Mouse (Mus musculus): ENCODE data around the gene Fgfr2. TPM values are rescaled to one million over a fixed set of nuclear protein-coding genes. Genes with fewer than 3 reads are reported as not detected.

Fgfr2 gene
- polyA plus RNA-seq, 1 experiment from 2014 or later = 93.6 TPM

GRCm38 (mm10) chr7:130555597-130555996, 2567.6 kb downstream of the Fgfr2 start:
- ATAC-seq (replicated peaks; ENCODE audit: low FRiP score) = no peak
- Histone ChIP-seq H3K4me3 (ENCODE audit: low read depth, low read length) (no peak overlapping the region), H3K9ac (ENCODE audit: low read length) (no peak overlapping the region), H3K9me3 (ENCODE audit: control insufficient read depth, low read length) (no peaks in the 10 kb centered on the region), H3K36me3 (ENCODE audit: control insufficient read depth, insufficient read depth, low read length) (no peaks in the 10 kb centered on the region), H3K4me2 (ENCODE audit: low read depth, low read length, severe bottlenecking) (no peak overlapping the region), H3K27ac (ENCODE audit: low read depth, low read length) (no peak overlapping the region), H3K27me3 (ENCODE audit: control insufficient read depth, insufficient read depth, low read length) (no peaks in the 10 kb centered on the region), H3K4me1 (replicated peaks; ENCODE audit: control insufficient read depth, insufficient read depth, low read length) (no peaks in the 10 kb centered on the region)
- WGBS = 65% methylated on average over 5 of the region's 5 CpGs
- DNase-seq (ENCODE audit: low spot score) = no peak

GRCm38 (mm10) chr7:130553321-130553720, 2569.8 kb downstream of the Fgfr2 start:
- no peak overlapping the region for H3K9ac ChIP-seq (ENCODE audit: low read length)
- no peaks in the 10 kb centered on the region for H3K36me3 ChIP-seq (ENCODE audit: control insufficient read depth, insufficient read depth, low read length)
- 73% methylated on average over 4 of the region's 4 CpGs for WGBS
- no peak overlapping the region for H3K27ac ChIP-seq (ENCODE audit: low read depth, low read length)
- no peak overlapping the region for H3K4me2 ChIP-seq (ENCODE audit: low read depth, low read length, severe bottlenecking)
- no peaks in the 10 kb centered on the region for H3K9me3 ChIP-seq (ENCODE audit: control insufficient read depth, low read length)
- H3K4me1 ChIP-seq (replicated peaks; ENCODE audit: control insufficient read depth, insufficient read depth, low read length) = no peaks in the 10 kb centered on the region
- no peak overlapping the region for H3K4me3 ChIP-seq (ENCODE audit: low read depth, low read length)
- DNase-seq (ENCODE audit: low spot score) (no peak), ATAC-seq (replicated peaks; ENCODE audit: low FRiP score) (no peak)
- H3K27me3 ChIP-seq (ENCODE audit: control insufficient read depth, insufficient read depth, low read length) = no peaks in the 10 kb centered on the region

DNA sequence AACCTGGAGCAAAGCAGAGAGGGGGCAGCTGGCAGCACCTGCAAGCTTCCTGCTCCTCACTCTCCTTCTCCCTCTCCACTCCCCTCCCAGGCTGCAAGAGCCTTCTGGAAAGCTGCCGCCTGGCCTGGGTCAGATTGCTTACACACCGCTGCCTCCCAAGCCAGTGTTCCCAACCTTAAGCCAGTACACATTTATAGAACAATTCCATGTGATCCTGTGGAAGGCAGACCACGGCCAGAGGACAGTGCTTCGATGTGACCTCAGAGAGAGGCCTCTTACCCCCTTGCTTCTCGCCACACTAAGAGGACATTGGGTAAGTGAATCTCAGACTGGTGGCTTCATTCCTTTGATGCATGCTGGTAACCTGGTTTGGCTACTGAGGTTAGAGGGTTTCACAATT, 2570.4 kb downstream of the Fgfr2 start:
- H3K9ac ChIP-seq (ENCODE audit: low read length) = no peak overlapping the region
- no peaks in the 10 kb centered on the region for H3K4me1 ChIP-seq (replicated peaks; ENCODE audit: control insufficient read depth, insufficient read depth, low read length)
- H3K27ac ChIP-seq (ENCODE audit: low read depth, low read length) = no peak overlapping the region
- no peak overlapping the region for H3K4me3 ChIP-seq (ENCODE audit: low read depth, low read length)
- WGBS = 52% methylated on average over 5 of the region's 5 CpGs
- no peak for ATAC-seq (replicated peaks; ENCODE audit: low FRiP score)
- no peaks in the 10 kb centered on the region for H3K36me3 ChIP-seq (ENCODE audit: control insufficient read depth, insufficient read depth, low read length)
- H3K9me3 ChIP-seq (ENCODE audit: control insufficient read depth, low read length) = no peaks in the 10 kb centered on the region
- no peaks in the 10 kb centered on the region for H3K27me3 ChIP-seq (ENCODE audit: control insufficient read depth, insufficient read depth, low read length)
- no peak for DNase-seq (ENCODE audit: low spot score)
- H3K4me2 ChIP-seq (ENCODE audit: low read depth, low read length, severe bottlenecking) = no peak overlapping the region

DNA sequence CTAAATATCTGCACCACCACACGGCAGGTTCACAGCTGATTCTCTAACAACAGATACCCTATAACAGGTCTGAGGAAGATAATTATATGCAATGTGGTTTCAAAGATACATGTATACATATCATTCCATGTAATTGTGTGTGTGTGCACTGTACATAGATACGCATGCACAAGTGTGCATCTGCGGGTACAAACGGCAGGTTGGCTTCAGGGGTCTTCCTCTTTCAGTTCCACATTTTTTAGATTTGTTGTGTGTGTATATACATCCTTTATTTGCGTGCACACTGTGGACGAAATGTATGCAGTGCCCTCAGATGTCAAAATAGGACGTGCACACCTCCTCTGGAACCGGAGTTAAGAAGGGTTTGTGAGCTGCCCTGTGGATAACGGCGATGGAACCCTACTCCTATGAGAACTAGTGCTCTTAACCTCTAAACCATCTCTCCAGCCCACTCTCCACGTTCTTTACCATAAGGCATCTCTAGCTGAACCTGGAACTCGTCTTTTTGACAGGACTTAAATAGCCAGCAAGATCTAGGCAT, 2575.4 kb downstream of the Fgfr2 start:
- peaks cover 5% of the 10 kb centered on the region for H3K36me3 ChIP-seq (ENCODE audit: control insufficient read depth, insufficient read depth, low read length)
- DNase-seq (ENCODE audit: low spot score) (no peak), ATAC-seq (replicated peaks; ENCODE audit: low FRiP score) (peak; percentile 47; the same call in 1 of the 2 replicates)
- WGBS = 86% methylated on average over 12 of the region's 12 CpGs
- H3K9ac ChIP-seq (ENCODE audit: low read length) = no peak overlapping the region
- H3K27ac ChIP-seq (ENCODE audit: low read depth, low read length) = no peak overlapping the region
- no peak overlapping the region for H3K4me2 ChIP-seq (ENCODE audit: low read depth, low read length, severe bottlenecking)
- no peaks in the 10 kb centered on the region for H3K9me3 ChIP-seq (ENCODE audit: control insufficient read depth, low read length)
- H3K4me3 ChIP-seq (ENCODE audit: low read depth, low read length) = no peak overlapping the region
- peaks cover 4% of the 10 kb centered on the region; the same call in 1 of the 2 replicates for H3K4me1 ChIP-seq (replicated peaks; ENCODE audit: control insufficient read depth, insufficient read depth, low read length)
- no peaks in the 10 kb centered on the region for H3K27me3 ChIP-seq (ENCODE audit: control insufficient read depth, insufficient read depth, low read length)

DNA sequence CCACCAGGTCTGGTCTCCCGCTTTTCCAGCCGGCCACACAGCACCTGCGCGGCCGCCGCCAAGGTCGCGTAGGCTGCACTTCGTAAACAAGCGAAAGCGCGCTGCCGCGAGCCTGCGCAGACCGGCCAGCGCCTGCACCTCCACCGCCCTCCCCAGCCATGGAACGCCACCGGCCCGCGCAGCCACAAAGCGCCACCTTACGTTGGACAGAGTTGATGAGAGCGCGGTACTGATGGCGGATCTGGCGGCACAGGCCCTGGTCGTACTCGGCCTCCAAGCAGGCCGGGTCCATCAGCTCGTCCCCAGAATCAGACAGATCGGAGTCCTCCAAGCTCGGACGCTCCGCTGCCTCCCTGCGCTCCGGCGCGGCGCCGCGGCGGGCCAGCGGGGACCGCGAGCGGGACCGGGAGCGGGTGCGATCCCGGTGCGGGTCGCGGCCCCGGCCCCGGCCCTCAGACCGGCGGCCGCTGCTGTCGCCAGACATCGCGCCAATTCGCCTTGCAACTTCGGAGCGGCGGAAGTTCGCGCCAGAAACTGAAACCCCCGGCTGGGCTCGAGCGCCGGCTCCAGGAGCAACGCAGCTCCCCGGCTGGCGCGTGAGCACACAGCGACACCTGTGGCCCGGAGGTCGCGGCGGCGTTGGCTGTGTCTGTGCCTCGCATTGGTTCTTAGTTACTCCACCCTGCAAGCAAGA, 2576.2 kb downstream of the Fgfr2 start:
- peak overlapping the region; percentile 95 for H3K9ac ChIP-seq (ENCODE audit: low read length)
- H3K27ac ChIP-seq (ENCODE audit: low read depth, low read length) = peak overlapping the region; percentile 98
- DNase-seq (ENCODE audit: low spot score) (peak; percentile 97), ATAC-seq (replicated peaks; ENCODE audit: low FRiP score) (peak; percentile 95)
- peak overlapping the region; percentile 77 for H3K4me3 ChIP-seq (ENCODE audit: low read depth, low read length)
- under 1% methylated on average over 84 of the region's 84 CpGs for WGBS
- peaks cover 4% of the 10 kb centered on the region; the same call in 1 of the 2 replicates for H3K4me1 ChIP-seq (replicated peaks; ENCODE audit: control insufficient read depth, insufficient read depth, low read length)
- H3K27me3 ChIP-seq (ENCODE audit: control insufficient read depth, insufficient read depth, low read length) = no peaks in the 10 kb centered on the region
- H3K4me2 ChIP-seq (ENCODE audit: low read depth, low read length, severe bottlenecking) = peak overlapping the region; percentile 54
- peaks cover 10% of the 10 kb centered on the region for H3K36me3 ChIP-seq (ENCODE audit: control insufficient read depth, insufficient read depth, low read length)
- H3K9me3 ChIP-seq (ENCODE audit: control insufficient read depth, low read length) = no peaks in the 10 kb centered on the region

GRCm38 (mm10) chr7:130546421-130546790, 2576.7 kb downstream of the Fgfr2 start:
- H3K27ac ChIP-seq (ENCODE audit: low read depth, low read length) = peak overlapping the region; percentile 98
- 10% methylated on average over 7 of the region's 7 CpGs for WGBS
- ATAC-seq (replicated peaks; ENCODE audit: low FRiP score) (no peak; the same call in 1 of the 2 replicates), DNase-seq (ENCODE audit: low spot score) (no peak)
- H3K9ac ChIP-seq (ENCODE audit: low read length) = peak overlapping the region; percentile 95
- H3K4me1 ChIP-seq (replicated peaks; ENCODE audit: control insufficient read depth, insufficient read depth, low read length) = peaks cover 4% of the 10 kb centered on the region; the same call in 1 of the 2 replicates
- H3K4me2 ChIP-seq (ENCODE audit: low read depth, low read length, severe bottlenecking) = peak overlapping the region; percentile 54
- H3K27me3 ChIP-seq (ENCODE audit: control insufficient read depth, insufficient read depth, low read length) = no peaks in the 10 kb centered on the region
- no peaks in the 10 kb centered on the region for H3K9me3 ChIP-seq (ENCODE audit: control insufficient read depth, low read length)
- peaks cover 14% of the 10 kb centered on the region for H3K36me3 ChIP-seq (ENCODE audit: control insufficient read depth, insufficient read depth, low read length)
- H3K4me3 ChIP-seq (ENCODE audit: low read depth, low read length) = peak overlapping the region; percentile 77

GRCm38 (mm10) chr7:130545893-130546292, 2577.3 kb downstream of the Fgfr2 start:
- H3K9ac ChIP-seq (ENCODE audit: low read length) = peak overlapping the region; percentile 95
- no peak overlapping the region; the same call in 1 of the 2 replicates for H3K27ac ChIP-seq (ENCODE audit: low read depth, low read length)
- DNase-seq (ENCODE audit: low spot score) (no peak), ATAC-seq (replicated peaks; ENCODE audit: low FRiP score) (no peak)
- peak overlapping the region; percentile 77 for H3K4me3 ChIP-seq (ENCODE audit: low read depth, low read length)
- peak overlapping the region; percentile 54 for H3K4me2 ChIP-seq (ENCODE audit: low read depth, low read length, severe bottlenecking)
- H3K9me3 ChIP-seq (ENCODE audit: control insufficient read depth, low read length) = no peaks in the 10 kb centered on the region
- no peaks in the 10 kb centered on the region for H3K27me3 ChIP-seq (ENCODE audit: control insufficient read depth, insufficient read depth, low read length)
- peaks cover 4% of the 10 kb centered on the region; the same call in 1 of the 2 replicates for H3K4me1 ChIP-seq (replicated peaks; ENCODE audit: control insufficient read depth, insufficient read depth, low read length)
- WGBS = 64% methylated on average over 3 of the region's 3 CpGs
- H3K36me3 ChIP-seq (ENCODE audit: control insufficient read depth, insufficient read depth, low read length) = peaks cover 15% of the 10 kb centered on the region

DNA sequence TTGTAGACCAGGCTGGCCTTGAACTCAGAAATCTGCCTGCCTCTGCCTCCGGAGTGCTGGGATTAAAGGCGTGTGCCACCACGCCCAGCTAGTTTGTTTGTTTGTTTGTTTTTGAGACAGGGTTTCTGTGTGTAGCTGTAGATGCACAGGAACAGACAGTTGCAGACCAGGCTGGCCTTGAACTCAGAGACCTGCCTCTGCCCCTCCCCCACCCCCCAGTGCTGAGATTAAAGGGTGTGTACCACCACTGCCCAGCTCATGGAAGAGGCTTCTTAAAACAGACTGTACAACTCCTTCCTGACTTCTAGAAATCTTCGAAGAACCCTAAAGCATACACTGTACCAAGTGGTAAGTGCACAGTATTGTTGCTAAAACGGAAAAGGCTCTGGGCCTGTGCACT, 2577.7 kb downstream of the Fgfr2 start:
- H3K4me3 ChIP-seq (ENCODE audit: low read depth, low read length) = peak overlapping the region; percentile 77; the same call in 1 of the 2 replicates

More for the DNA sequence above, 2577.7 kb downstream of the Fgfr2 start:
- Histone ChIP-seq H3K4me2 (ENCODE audit: low read depth, low read length, severe bottlenecking) (peak overlapping the region; percentile 54; the same call in 1 of the 2 replicates), H3K27ac (ENCODE audit: low read depth, low read length) (no peak overlapping the region), H3K9me3 (ENCODE audit: control insufficient read depth, low read length) (no peaks in the 10 kb centered on the region), H3K9ac (ENCODE audit: low read length) (0 out of 2 replicates have a peak overlapping the region, but pooled peaks have one; percentile 95), H3K36me3 (ENCODE audit: control insufficient read depth, insufficient read depth, low read length) (peaks cover 15% of the 10 kb centered on the region), H3K4me1 (replicated peaks; ENCODE audit: control insufficient read depth, insufficient read depth, low read length) (peaks cover 4% of the 10 kb centered on the region; the same call in 1 of the 2 replicates), H3K27me3 (ENCODE audit: control insufficient read depth, insufficient read depth, low read length) (no peaks in the 10 kb centered on the region)
- WGBS = 89% methylated on average over 5 of the region's 5 CpGs
- ATAC-seq (replicated peaks; ENCODE audit: low FRiP score) (no peak), DNase-seq (ENCODE audit: low spot score) (no peak)
